Mouse (Mus musculus): ENCODE results near the gene Hes1.

Gene Hes1

DNA sequence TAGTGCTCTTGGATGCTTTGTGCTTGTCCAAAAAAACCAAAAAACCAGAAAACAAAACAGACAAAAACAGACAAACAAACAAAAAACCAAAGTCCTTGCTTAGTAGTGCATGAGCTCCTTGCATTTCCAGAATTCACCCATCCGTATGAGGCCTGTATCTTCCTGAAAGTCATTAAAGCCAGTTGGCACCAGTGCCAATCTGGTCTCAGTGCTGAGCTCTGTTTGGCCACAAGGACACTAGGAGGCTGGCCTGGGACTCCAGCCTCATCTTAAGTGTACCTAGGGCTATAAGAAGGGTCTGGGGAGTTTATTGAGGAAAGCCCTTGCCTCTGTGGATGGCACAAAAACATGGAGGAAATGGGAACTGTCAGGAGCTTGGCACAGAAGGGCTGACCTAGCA is 50.3 kb downstream of the Hes1 start:
- no peak for DNase-seq (ENCODE audit: low spot score)

All from embryo, embryonic 10.5 days (tissue).